Mouse (Mus musculus) liver, embryonic 13.5 days (tissue): ENCODE measurements around the gene Pcbp2. TPM values are rescaled to one million over a fixed set of nuclear protein-coding genes. Genes with fewer than 3 reads are reported as not detected.
A peak's percentile ranks its signal among the peaks of the same experiment; 100 is the strongest.

Experiments used
- ATAC-seq: fragments of 200-750 bp; cut with Nextera tagmentation; 2 replicates; pipeline ENCODE4 v1.8.0; 2017; ENCODE audit warnings: low read depth, mild to moderate bottlenecking, moderate number of reproducible peaks, moderate library complexity
- DNase-seq: peaks from one replicate; pipeline ENCODE4 v3.0.0; 2022
- H3K27ac ChIP-seq: fragments of 300-500 bp; sonication (generic); 2 replicates; pipeline ENCODE4 v1.5.1; 2015; ENCODE audit warnings: moderate library complexity, mild to moderate bottlenecking, inconsistent platforms
- H3K27me3 ChIP-seq: fragments of 300-500 bp; sonication (generic); 2 replicates; pipeline ENCODE4 v1.6.1; 2015; ENCODE audit warnings: mild to moderate bottlenecking, inconsistent platforms
- H3K36me3 ChIP-seq: fragments of 300-500 bp; sonication (generic); 2 replicates; pipeline ENCODE4 v1.6.1; 2015; ENCODE audit warnings: mild to moderate bottlenecking, inconsistent platforms
- H3K4me1 ChIP-seq: fragments of 300-500 bp; sonication (generic); replicated peaks from 2 replicates; pipeline ENCODE4 v1.6.1; 2015; ENCODE audit warnings: inconsistent platforms
- H3K4me2 ChIP-seq: fragments of 300-500 bp; sonication (generic); 2 replicates; pipeline ENCODE4 v1.6.1; 2015; ENCODE audit warnings: inconsistent platforms, mild to moderate bottlenecking, moderate library complexity
- H3K4me3 ChIP-seq: fragments of 300-500 bp; sonication (generic); replicated peaks from 2 replicates; pipeline ENCODE4 v1.5.1; 2015; ENCODE audit warnings: mild to moderate bottlenecking, inconsistent platforms
- H3K9ac ChIP-seq: fragments of 300-500 bp; sonication (generic); 2 replicates; pipeline ENCODE4 v1.6.1; 2015; ENCODE audit warnings: mild to moderate bottlenecking, inconsistent platforms
- H3K9me3 ChIP-seq: fragments of 300-500 bp; sonication (generic); replicated peaks from 2 replicates; pipeline ENCODE4 v1.6.1; 2016; ENCODE audit warnings: inconsistent platforms
- WGBS: fragments of 180-500 bp; shearing (Covaris S2); methylation state at CpG from one replicate; pipeline ENCODE4 v1.1.7; 2015; ENCODE audit not compliant: insufficient replicate concordance; 5-methylcytosine and 5-hydroxymethylcytosine counted together
- polyA plus RNA-seq: library from polyadenylated mRNA; unstranded; fragments of >200 nt; fragmentation: Nextera tagmentation; extraction: Ambion mirVana; gene quantifications from 2 replicates; pipeline ENCODE4 v1.2.1, GENCODE M21; 2015

The Pcbp2 gene
- polyA plus RNA-seq, 1 experiment from 2014 or later = 92.1 TPM

DNA sequence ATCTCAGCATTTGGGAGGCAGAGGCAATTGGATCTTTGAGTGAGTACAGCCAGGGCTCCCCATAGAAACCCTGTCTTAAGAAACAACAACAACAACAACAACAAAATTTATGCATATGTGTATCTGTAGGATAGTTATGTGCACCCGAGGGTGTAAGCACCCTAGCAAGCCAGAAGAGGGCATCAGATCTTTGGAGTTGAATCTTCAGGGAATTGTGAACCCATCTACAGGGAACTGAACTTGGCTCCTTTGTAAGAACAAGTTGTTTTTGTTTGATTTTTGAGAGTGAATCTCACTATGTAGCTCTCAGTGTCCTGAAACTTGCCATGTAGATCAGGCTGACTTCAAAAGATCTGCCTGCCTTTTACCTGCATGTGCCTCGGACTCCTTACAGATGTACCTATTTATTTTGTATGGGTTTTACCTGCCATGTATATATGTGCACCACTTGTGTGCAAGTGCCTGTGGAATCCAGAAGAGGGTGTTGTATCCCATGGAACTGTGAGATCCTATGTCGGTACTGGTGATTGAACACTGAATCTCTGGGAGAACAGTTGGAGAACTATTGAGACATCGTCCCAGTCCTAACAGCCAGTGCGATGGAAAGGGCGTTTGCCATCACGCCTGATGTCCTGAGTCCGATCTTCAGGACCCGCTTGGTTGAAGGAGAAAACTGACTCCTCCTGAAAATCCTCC, 1.5 kb upstream of the Pcbp2 start:
- Histone ChIP-seq H3K4me1 (peaks cover 23% of the 10 kb centered on the region), H3K9me3 (no peaks in the 10 kb centered on the region), H3K9ac (no peak overlapping the region), H3K27ac (no peak overlapping the region), H3K36me3 (peaks cover 34% of the 10 kb centered on the region), H3K27me3 (no peaks in the 10 kb centered on the region), H3K4me2 (no peak overlapping the region), H3K4me3 (no peak overlapping the region)
- DNase-seq = no peak
- ATAC-seq = no peak
- 94% methylated on average over 9 of the region's 9 CpGs for WGBS

DNA sequence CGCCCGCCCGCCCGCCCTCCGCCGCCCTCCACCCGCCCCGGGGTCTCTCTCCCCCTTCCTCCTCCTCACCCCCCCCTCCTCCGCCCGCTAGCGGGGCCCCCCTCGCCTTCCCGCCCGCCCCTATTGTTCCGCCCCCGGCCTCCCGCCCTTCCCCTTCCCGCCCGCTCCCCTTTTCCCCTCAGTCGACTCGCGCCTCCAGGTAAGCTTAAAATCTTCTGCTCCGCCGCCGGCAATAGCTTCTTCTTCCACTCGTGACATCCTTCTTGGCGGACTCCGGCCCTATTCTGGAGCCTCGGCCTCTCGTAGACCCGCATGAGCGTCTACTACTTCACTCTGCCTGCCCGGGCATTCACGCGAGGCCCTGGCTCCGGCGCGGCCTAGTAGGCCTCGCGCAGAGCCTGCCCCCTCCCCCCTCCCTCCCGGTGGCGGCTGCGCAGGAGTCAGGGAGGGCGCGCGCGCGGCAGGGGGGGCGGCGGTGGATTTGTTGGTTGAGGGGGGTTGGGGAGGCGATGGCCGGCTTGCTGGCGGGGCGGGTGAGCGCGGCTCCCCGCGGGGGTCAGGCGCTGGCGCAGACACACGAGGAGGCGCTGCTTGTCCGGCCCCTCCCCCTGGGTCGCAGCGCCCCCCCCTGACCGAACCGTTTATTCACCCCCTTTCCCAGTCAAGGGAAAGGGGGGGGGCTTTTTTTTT, 411 bp downstream of the Pcbp2 start:
- 1% methylated on average over 47 of the region's 67 CpGs for WGBS
- peaks cover 23% of the 10 kb centered on the region for H3K4me1 ChIP-seq
- peak overlapping the region; percentile 97 for H3K9ac ChIP-seq
- H3K9me3 ChIP-seq = no peaks in the 10 kb centered on the region
- ATAC-seq (peak; percentile 49), DNase-seq (peak; percentile 54)
- H3K4me3 ChIP-seq = peak overlapping the region; percentile 96
- peak overlapping the region; percentile 93 for H3K27ac ChIP-seq
- peak overlapping the region; percentile 79 for H3K4me2 ChIP-seq
- H3K27me3 ChIP-seq = no peaks in the 10 kb centered on the region
- H3K36me3 ChIP-seq = peaks cover 47% of the 10 kb centered on the region

DNA sequence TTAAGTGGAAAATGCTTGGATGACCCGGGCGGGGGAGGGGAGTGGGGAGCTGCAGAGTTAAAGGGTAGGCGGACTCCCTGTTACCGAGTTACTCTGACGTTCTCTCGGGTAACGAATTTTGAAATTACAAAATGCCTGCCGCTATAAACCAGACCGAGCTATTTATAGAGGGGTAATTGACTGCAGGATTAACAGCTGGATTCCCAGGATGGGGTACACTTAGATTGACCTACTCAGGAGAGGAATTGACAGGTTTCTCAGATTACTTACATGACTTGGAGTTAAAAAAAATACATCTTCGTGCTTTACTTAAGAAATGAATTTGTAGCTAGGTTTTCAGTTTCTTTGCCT, 931 bp downstream of the Pcbp2 start:
- peaks cover 50% of the 10 kb centered on the region for H3K36me3 ChIP-seq
- H3K4me2 ChIP-seq = peak overlapping the region; percentile 79
- H3K27ac ChIP-seq = peak overlapping the region; percentile 93
- WGBS = under 1% methylated on average over 10 of the region's 10 CpGs
- peaks cover 23% of the 10 kb centered on the region for H3K4me1 ChIP-seq
- DNase-seq = no peak
- H3K9me3 ChIP-seq = no peaks in the 10 kb centered on the region
- H3K27me3 ChIP-seq = no peaks in the 10 kb centered on the region
- H3K9ac ChIP-seq = peak overlapping the region; percentile 97
- H3K4me3 ChIP-seq = peak overlapping the region; percentile 96
- no peak for ATAC-seq

DNA sequence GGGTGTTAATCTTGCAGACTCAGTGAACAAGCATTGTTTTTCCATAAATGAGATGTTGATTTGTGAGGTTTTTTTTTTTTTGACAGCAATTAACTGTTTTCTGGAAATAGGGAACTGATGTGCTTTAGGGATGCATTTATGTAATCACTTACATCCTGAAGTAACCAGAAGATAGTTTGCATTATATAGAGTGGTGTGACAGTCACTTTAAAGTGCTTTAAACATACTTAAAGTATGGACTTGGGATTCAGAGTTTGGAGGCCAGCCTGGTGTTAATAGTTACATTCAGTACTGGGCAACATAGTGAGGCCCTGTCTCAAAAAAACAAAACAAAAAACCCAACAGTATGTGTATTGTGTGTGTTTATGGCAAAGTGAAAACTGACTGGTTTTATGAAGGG, 1.4 kb downstream of the Pcbp2 start:
- DNase-seq = no peak
- peaks cover 23% of the 10 kb centered on the region for H3K4me1 ChIP-seq
- H3K27ac ChIP-seq = peak overlapping the region; percentile 10
- H3K36me3 ChIP-seq = peaks cover 54% of the 10 kb centered on the region
- peak overlapping the region; percentile 79 for H3K4me2 ChIP-seq
- peak overlapping the region; percentile 96 for H3K4me3 ChIP-seq
- no peaks in the 10 kb centered on the region for H3K9me3 ChIP-seq
- peak overlapping the region; percentile 97 for H3K9ac ChIP-seq
- H3K27me3 ChIP-seq = no peaks in the 10 kb centered on the region
- ATAC-seq = no peak

DNA sequence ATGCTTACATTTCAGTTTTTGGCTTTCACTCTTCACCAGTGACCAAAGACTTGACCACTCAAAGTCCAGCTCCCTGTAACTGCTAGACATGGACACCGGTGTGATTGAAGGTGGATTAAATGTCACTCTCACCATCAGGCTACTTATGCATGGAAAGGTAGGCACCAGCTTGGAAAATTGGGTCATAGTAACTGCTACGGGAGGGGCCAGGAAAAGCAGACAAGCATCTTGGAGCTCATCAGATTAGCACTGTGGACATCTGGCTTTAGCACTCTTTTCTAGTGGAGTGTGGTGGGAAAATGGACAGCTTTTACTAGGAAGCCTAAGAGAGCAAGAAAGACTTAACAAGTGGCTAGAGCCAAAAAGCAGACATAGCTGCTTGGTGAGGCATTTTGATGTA, 2.9 kb downstream of the Pcbp2 start:
- H3K9ac ChIP-seq = 0 out of 2 replicates have a peak overlapping the region, but pooled peaks have one; percentile 43
- H3K36me3 ChIP-seq = peaks cover 62% of the 10 kb centered on the region
- peak overlapping the region; percentile 36 for H3K4me2 ChIP-seq
- ATAC-seq (no peak), DNase-seq (no peak)
- 82% methylated on average over 2 of the region's 2 CpGs for WGBS
- H3K4me3 ChIP-seq = no peak overlapping the region; the same call in 1 of the 2 replicates
- H3K27me3 ChIP-seq = no peaks in the 10 kb centered on the region
- no peaks in the 10 kb centered on the region for H3K9me3 ChIP-seq
- peaks cover 23% of the 10 kb centered on the region for H3K4me1 ChIP-seq
- no peak overlapping the region for H3K27ac ChIP-seq

DNA sequence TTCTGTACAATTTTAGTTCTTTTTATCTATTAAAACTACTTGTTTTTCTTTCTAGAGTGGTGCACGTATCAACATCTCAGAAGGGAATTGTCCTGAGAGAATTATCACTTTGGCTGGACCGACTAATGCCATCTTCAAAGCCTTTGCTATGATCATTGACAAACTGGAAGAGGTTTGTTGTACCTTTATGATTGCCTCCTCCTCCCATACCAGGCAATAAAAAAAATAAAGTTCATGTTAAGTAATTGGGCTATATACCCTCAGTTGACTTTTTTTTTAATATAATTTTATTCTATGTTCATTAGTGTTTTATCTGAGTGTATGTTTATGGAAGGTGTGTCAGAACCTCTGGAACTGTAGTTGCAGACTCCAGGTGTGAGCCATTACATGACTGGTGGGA, 4.2 kb downstream of the Pcbp2 start:
- Histone ChIP-seq H3K36me3 (peaks cover 64% of the 10 kb centered on the region), H3K9me3 (no peaks in the 10 kb centered on the region), H3K4me2 (no peak overlapping the region), H3K9ac (no peak overlapping the region), H3K4me1 (peaks cover 23% of the 10 kb centered on the region), H3K27ac (no peak overlapping the region), H3K4me3 (no peak overlapping the region), H3K27me3 (no peaks in the 10 kb centered on the region)
- ATAC-seq (no peak), DNase-seq (no peak)
- 81% methylated on average over 2 of the region's 2 CpGs for whole genome bisulfite sequencing

DNA sequence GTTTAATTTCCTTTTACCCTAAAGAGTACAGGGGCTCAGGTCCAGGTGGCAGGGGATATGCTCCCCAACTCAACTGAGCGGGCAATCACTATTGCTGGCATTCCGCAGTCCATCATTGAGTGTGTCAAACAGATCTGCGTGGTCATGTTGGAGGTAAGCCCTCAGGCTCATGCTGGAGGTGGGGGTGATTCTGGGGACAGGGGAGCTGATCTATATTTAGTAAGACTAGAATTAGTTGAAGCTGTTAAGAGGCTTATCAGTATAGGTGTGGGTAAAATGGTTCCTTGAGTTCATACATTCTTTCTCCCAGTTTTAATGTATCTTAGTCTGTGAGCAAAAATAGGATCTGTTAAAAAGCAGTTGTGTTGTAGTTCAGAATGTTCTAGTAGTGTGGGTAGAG, 12.8 kb downstream of the Pcbp2 start:
- H3K4me3 ChIP-seq = no peak overlapping the region
- H3K27ac ChIP-seq = no peak overlapping the region
- no peaks in the 10 kb centered on the region for H3K4me1 ChIP-seq
- DNase-seq (no peak), ATAC-seq (no peak)
- peaks cover 90% of the 10 kb centered on the region for H3K36me3 ChIP-seq
- H3K4me2 ChIP-seq = no peak overlapping the region
- H3K9me3 ChIP-seq = no peaks in the 10 kb centered on the region
- H3K27me3 ChIP-seq = no peaks in the 10 kb centered on the region
- 93% methylated on average over 3 of the region's 3 CpGs for WGBS
- no peak overlapping the region for H3K9ac ChIP-seq

DNA sequence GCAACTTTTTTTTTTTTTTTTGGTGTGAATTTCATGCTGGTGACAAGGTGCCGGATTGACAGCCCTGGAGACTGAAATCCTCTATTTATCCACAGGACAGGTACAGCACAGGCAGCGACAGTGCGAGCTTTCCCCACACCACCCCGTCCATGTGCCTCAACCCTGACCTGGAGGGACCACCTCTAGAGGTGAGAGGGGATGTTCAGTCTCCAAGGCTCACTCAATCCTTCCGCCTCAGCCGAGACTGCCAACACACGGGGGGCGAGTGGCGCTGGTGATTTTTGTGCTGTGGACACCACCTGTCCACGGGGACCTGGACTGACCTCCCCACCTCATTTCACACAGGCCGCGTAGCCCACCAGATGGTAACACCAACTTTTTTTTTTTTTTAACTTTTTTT, 15.5 kb downstream of the Pcbp2 start:
- WGBS = 92% methylated on average over 12 of the region's 12 CpGs
- no peak for ATAC-seq
- H3K27me3 ChIP-seq = no peaks in the 10 kb centered on the region
- no peak overlapping the region for H3K9ac ChIP-seq
- peaks cover 91% of the 10 kb centered on the region for H3K36me3 ChIP-seq
- H3K4me1 ChIP-seq = no peaks in the 10 kb centered on the region
- no peaks in the 10 kb centered on the region for H3K9me3 ChIP-seq
- no peak for DNase-seq
- no peak overlapping the region for H3K4me2 ChIP-seq
- no peak overlapping the region for H3K4me3 ChIP-seq
- no peak overlapping the region for H3K27ac ChIP-seq

DNA sequence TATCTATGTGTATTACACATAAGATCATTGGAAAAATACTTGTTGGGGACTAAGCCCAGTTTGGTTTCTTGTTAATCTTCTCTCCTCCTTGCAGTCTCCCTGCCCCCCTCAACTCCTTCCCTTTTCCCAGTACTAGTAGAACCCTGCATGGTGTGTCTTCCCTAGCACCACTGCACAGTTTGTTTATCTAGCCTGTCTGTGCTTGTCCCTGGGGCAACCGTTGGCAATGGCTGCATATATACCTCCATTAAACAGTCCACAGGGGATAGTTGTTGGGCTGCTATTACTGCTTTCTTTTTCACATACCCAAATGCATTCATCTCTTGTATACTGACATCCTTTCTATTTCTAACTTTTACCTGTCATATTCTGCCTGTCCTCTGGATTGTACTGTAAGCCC, 17.3 kb downstream of the Pcbp2 start:
- Histone ChIP-seq H3K4me3 (no peak overlapping the region), H3K9me3 (no peaks in the 10 kb centered on the region), H3K4me1 (no peaks in the 10 kb centered on the region), H3K4me2 (no peak overlapping the region), H3K9ac (no peak overlapping the region), H3K27me3 (no peaks in the 10 kb centered on the region), H3K27ac (no peak overlapping the region), H3K36me3 (peaks cover 84% of the 10 kb centered on the region)
- DNase-seq (no peak), ATAC-seq (no peak)
- 60% methylated on average over 1 of the region's 1 CpGs for WGBS

DNA sequence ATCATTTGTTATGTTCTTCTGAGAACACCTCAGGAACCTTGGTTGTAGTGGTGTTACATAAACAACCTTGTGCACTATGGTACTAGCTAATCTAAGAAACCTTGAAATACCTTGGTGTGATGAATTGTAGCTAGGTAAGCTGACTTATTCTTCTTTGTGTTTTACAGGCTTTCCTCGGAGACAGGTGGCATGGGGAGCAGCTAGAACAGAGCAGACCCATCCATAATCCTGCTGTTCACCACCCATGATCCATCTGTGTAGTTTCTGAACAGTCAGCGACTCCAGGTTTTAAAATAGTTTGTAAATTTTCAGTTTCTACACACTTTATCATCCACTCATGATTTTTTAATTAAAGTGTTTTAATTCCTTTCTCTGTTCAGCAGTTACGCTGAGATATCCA, 28.0 kb downstream of the Pcbp2 start:
- no peak for ATAC-seq
- H3K9me3 ChIP-seq = no peaks in the 10 kb centered on the region
- peaks cover 9% of the 10 kb centered on the region; the same call in 1 of the 2 replicates for H3K4me1 ChIP-seq
- no peak overlapping the region for H3K27ac ChIP-seq
- no peak overlapping the region for H3K4me3 ChIP-seq
- H3K27me3 ChIP-seq = no peaks in the 10 kb centered on the region
- H3K36me3 ChIP-seq = peaks cover 98% of the 10 kb centered on the region
- WGBS = 88% methylated on average over 3 of the region's 3 CpGs
- no peak overlapping the region for H3K4me2 ChIP-seq
- no peak overlapping the region for H3K9ac ChIP-seq
- no peak for DNase-seq

DNA sequence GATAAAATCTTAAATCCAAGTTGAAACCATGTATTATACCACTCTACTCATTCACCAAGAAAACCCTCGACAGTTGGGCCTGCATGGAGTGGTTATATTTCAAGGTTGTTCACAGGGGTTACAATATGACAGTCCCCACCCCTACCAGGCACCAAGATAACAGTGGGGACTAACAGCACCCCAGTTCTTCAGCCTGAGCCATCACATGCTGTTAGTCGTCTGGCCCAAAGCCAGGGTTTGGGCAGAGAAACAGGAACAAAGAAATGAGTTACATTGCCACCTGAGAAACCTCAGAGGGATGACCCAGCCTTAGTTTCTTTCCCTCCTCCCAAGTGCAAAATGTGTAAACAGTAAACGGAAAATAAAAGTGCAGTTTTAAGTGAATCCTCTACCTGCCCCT, 29.0 kb downstream of the Pcbp2 start:
- Histone ChIP-seq H3K4me3 (no peak overlapping the region), H3K4me2 (no peak overlapping the region), H3K9me3 (no peaks in the 10 kb centered on the region), H3K27ac (no peak overlapping the region), H3K4me1 (peaks cover 9% of the 10 kb centered on the region; the same call in 1 of the 2 replicates), H3K9ac (no peak overlapping the region), H3K27me3 (no peaks in the 10 kb centered on the region), H3K36me3 (peaks cover 98% of the 10 kb centered on the region)
- DNase-seq = no peak
- 76% methylated on average over 3 of the region's 3 CpGs for WGBS
- ATAC-seq = no peak

DNA sequence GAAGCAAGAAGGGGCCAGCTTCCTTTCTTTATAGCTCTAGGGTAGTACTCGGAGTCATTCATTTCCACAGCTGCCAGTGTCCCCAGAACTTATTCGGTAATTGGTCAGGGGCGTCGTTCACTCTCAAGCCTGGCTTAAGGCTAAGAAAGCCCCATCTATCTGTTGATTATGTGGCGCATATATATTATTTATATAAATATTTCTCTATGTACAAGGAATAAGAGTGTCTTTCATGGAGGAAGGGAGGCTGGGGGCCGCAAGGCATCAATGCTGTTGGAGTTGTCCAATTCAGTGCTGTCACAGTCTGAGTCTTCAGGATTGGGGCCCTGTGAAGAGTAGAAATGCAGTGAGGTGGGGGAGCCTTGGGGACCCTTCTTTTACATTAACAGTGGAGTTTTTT, 29.5 kb downstream of the Pcbp2 start:
- peaks cover 9% of the 10 kb centered on the region; the same call in 1 of the 2 replicates for H3K4me1 ChIP-seq
- H3K9ac ChIP-seq = no peak overlapping the region
- H3K27me3 ChIP-seq = no peaks in the 10 kb centered on the region
- no peak for DNase-seq
- 88% methylated on average over 6 of the region's 6 CpGs for WGBS
- H3K4me3 ChIP-seq = no peak overlapping the region
- H3K4me2 ChIP-seq = no peak overlapping the region
- no peak overlapping the region for H3K27ac ChIP-seq
- peaks cover 97% of the 10 kb centered on the region for H3K36me3 ChIP-seq
- H3K9me3 ChIP-seq = no peaks in the 10 kb centered on the region
- no peak for ATAC-seq
